8 mouse cellular contexts compared by ENCODE assay signal in the genomic region with DNA sequence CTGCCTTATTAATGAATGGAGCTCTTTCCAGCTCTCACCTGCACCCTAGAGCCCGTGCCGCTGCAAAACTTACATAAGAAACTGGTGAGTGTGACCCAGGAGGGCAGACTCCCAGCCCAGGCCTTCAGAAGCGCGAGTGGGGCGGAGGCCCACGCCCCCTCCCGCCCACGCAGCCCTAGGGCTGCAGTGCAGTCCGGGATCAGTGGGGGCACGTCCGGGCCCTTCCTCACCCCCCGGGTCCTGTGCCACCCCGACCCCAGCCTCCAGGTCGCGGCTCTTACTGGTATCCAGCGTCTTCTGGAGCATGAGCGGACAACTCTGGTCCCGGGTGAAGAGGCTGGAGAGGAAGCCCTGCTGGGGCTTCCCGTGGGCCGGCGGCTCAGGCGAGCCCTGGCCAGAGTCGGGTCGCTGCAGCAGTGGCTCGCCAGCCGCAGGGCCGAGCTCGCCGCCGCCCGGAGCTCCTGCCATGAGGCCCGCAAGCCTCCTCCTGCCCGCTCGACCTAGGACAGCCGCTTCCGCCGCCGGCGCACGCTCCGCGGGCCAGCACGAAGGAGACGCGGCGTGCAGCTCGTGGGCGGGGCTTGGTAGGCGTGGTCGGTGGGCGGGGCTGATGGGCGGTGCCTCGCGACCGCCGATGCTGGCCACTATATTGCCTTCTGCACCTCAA. TPM values are rescaled to one million over a fixed set of nuclear protein-coding genes. Genes with fewer than 3 reads are reported as not detected.
A peak's percentile ranks its signal among the peaks of the same experiment; 100 is the strongest.
DNase-seq lines count a peak whose midpoint lies in the region; ATAC-seq and TF ChIP-seq lines count a peak whose summit lies in the region.

Atp23 (minus strand) TSS at position 535 of the 667 bp plus-strand sequence.

- peaks cover 2% of the 10 kb centered on the region; the same call in 1 of the 2 replicates for H3K4me1 ChIP-seq in brown adipose tissue, adult 24 weeks (ENCODE audit: control insufficient read depth, insufficient read depth, insufficient read length, low read length)
- H3K4me1 ChIP-seq in heart, embryonic 13.5 days = peaks cover 13% of the 10 kb centered on the region
- no peaks in the 10 kb centered on the region for H3K4me1 ChIP-seq in kidney, postnatal 0 days (replicated peaks; ENCODE audit: insufficient read depth, low read length)
- H3K4me1 ChIP-seq in liver, adult 2 months (ENCODE audit: control insufficient read depth, insufficient read depth, low read length) = no peaks in the 10 kb centered on the region

- H3K36me3 ChIP-seq in heart, embryonic 13.5 days = peaks cover 24% of the 10 kb centered on the region
- 0 out of 2 replicates have a peak, but pooled peaks cover 3% of the 10 kb centered on the region for H3K36me3 ChIP-seq in kidney, postnatal 0 days (ENCODE audit: insufficient read depth, low read length)
- H3K36me3 ChIP-seq in liver, adult 2 months (ENCODE audit: control insufficient read depth, insufficient read depth, low read length) = peaks cover 3% of the 10 kb centered on the region; the same call in 1 of the 2 replicates

- no peaks in the 10 kb centered on the region for H3K9me3 ChIP-seq in heart, embryonic 13.5 days
- no peaks in the 10 kb centered on the region for H3K9me3 ChIP-seq in kidney, postnatal 0 days (replicated peaks; ENCODE audit: low read length)

- ATAC-seq in erythroid progenitor cell, adult 5-6 weeks (replicated peaks; ENCODE audit: low FRiP score, poor library complexity, severe bottlenecking) = peak; percentile 62
- ATAC-seq in heart, embryonic 13.5 days (ENCODE audit: extremely low read depth, insufficient number of reproducible peaks, low FRiP score, low TSS enrichment) = peak; percentile 81
- ATAC-seq in kidney, postnatal 0 days (replicated peaks; ENCODE audit: low FRiP score, low read depth) = peak; percentile 86
- peak; percentile 66 for ATAC-seq in monocyte, adult 5-6 weeks (replicated peaks; ENCODE audit: insufficient number of reproducible peaks, low FRiP score, low TSS enrichment, poor library complexity, severe bottlenecking)

- H3K4me2 ChIP-seq in heart, embryonic 13.5 days = peak within 1 kb of the TSS; percentile 98
- peak within 1 kb of the TSS; percentile 99 for H3K4me2 ChIP-seq in kidney, postnatal 0 days (ENCODE audit: low read length)

- H3K4me3 ChIP-seq in brown adipose tissue, adult 24 weeks (ENCODE audit: insufficient read depth, low read depth, low read length) = peak within 1 kb of the TSS; percentile 76
- H3K4me3 ChIP-seq in heart, embryonic 13.5 days = peak within 1 kb of the TSS; percentile 78
- H3K4me3 ChIP-seq in kidney, postnatal 0 days (replicated peaks; ENCODE audit: low read depth, low read length) = peak within 1 kb of the TSS; percentile 68
- peak within 1 kb of the TSS; percentile 77 for H3K4me3 ChIP-seq in liver, adult 2 months (ENCODE audit: insufficient read depth, low read depth, low read length)

- H3K79me2 ChIP-seq in liver, adult 2 months (ENCODE audit: control insufficient read depth, insufficient read depth, low read length) = no peaks in the 10 kb centered on the region

- no peaks in the 10 kb centered on the region for H3K27me3 ChIP-seq in heart, embryonic 13.5 days (replicated peaks)
- no peaks in the 10 kb centered on the region for H3K27me3 ChIP-seq in kidney, postnatal 0 days (ENCODE audit: insufficient read depth, low read length)
- no peaks in the 10 kb centered on the region for H3K27me3 ChIP-seq in liver, adult 2 months (ENCODE audit: control insufficient read depth, insufficient read depth, low read length)

- under 1% methylated on average over 55 of the region's 56 CpGs for WGBS in heart, embryonic 13.5 days
- under 1% methylated on average over 52 of the region's 56 CpGs for WGBS in kidney, postnatal 0 days
- under 1% methylated on average over 56 of the region's 56 CpGs for WGBS in liver, adult 2 months

- peak; percentile 92 for DNase-seq in CD4-positive, CD25-positive, alpha-beta regulatory T cell, adult 2 months (ENCODE audit: low read depth, low spot score)
- DNase-seq in kidney, postnatal 0 days (ENCODE audit: low spot score) = peak; percentile 88
- peak; percentile 57 for DNase-seq in liver, adult 2 months (ENCODE audit: extremely low read depth, low read depth, low spot score)
- DNase-seq in spleen, postnatal 36 days (ENCODE audit: low spot score in 2 of 2) = peak; percentile 90

- H3K9ac ChIP-seq in heart, embryonic 13.5 days = peak within 1 kb of the TSS; percentile 89
- H3K9ac ChIP-seq in kidney, postnatal 0 days (ENCODE audit: low read depth, low read length) = peak within 1 kb of the TSS; percentile 73
- peak within 1 kb of the TSS; percentile 77 for H3K9ac ChIP-seq in liver, adult 2 months (ENCODE audit: low read depth, low read length)

- H3K27ac ChIP-seq in brown adipose tissue, adult 24 weeks (replicated peaks; ENCODE audit: low read depth, low read length) = no peak within 1 kb of the TSS
- H3K27ac ChIP-seq in heart, embryonic 13.5 days (replicated peaks) = peak within 1 kb of the TSS; percentile 67
- peak within 1 kb of the TSS; percentile 75 for H3K27ac ChIP-seq in kidney, postnatal 0 days
- peak within 1 kb of the TSS; percentile 49 for H3K27ac ChIP-seq in liver, adult 2 months (replicated peaks; ENCODE audit: insufficient read depth, low read depth, low read length)

- TF ChIP-seq CTCF in kidney, postnatal 0 days (IDR thresholded peaks at IDR 0.05; ENCODE audit: low read depth) = no peak
- TF ChIP-seq CTCF in liver, adult 2 months (IDR thresholded peaks at IDR 0.05; ENCODE audit: low read depth, low read length) = no peak

- TF ChIP-seq POLR2A in liver, adult 2 months (IDR thresholded peaks at IDR 0.05; ENCODE audit: extremely low read depth, insufficient read depth, low read length) = peak; percentile 69

RNA-seq across cellular contexts. Expression of gene Atp23, which starts in this region (rescaled TPM):
- polyA plus RNA-seq in brown adipose tissue, adult 24 weeks (2012; ENCODE audit: insufficient read depth, insufficient read length, missing spikeins) = 4.1 and 6.9 TPM in 2 replicates
- 3.6 TPM in 1 of 2 replicates, not detected in the other for total RNA-seq in erythroid progenitor cell, adult 5-6 weeks (2015; ENCODE audit: low replicate concordance)
- 0.51 and 1.7 TPM in 2 replicates for total RNA-seq in erythroid progenitor cell, adult 5-6 weeks (2017; ENCODE audit: low replicate concordance)
- polyA plus RNA-seq in heart, embryonic 13.5 days (2015; fragmentation: Nextera tagmentation; extraction: Ambion mirVana) = 6.4 and 8.6 TPM in 2 replicates
- polyA plus RNA-seq in kidney, postnatal 0 days (2015; fragmentation: Nextera tagmentation; extraction: Ambion mirVana) = 20.5 and 22.6 TPM in 2 replicates
- 5.9 and 8.3 TPM in 2 replicates for total RNA-seq in liver, adult 2 months (2014; rRNA removed)
- polyA plus RNA-seq in liver, adult 2 months (2012; rRNA removed) = 5.5 and 6.4 TPM in 2 replicates
- total RNA-seq in monocyte, adult 5-6 weeks (2017) = 2.2 to 7.6 TPM (median 5.6 TPM) in 3 replicates
